Mouse (Mus musculus) neutrophil, adult 5-6 weeks (primary cell): Measurements from ENCODE around the gene Kctd4. TPM values are rescaled to one million over a fixed set of nuclear protein-coding genes. Genes with fewer than 3 reads are reported as not detected.

Experiments used
- ATAC-seq: fragments of 151-379, 151-347 bp; 2 replicates; pipeline ENCODE4 v1.8.0; 2017; ENCODE audit warnings: mild to moderate bottlenecking, moderate TSS enrichment; ENCODE audit not compliant: insufficient number of reproducible peaks, poor library complexity, low FRiP score, severe bottlenecking; ENCODE audit errors: extremely low read depth
- total RNA-seq: library from RNA; stranded (forward); fragments of 200-1000 nt; gene quantifications from 2 replicates; pipeline ENCODE4 v1.2.3, GENCODE M21; 2017

Gene Kctd4
- total RNA-seq, 1 experiment from 2014 or later: 0.58 TPM

GRCm38 (mm10) chr14:75985112-75985511, 30.3 kb downstream of the Kctd4 start:
- no peak for ATAC-seq

GRCm38 (mm10) chr14:75986878-75987483, 32.2 kb downstream of the Kctd4 start:
- no peak for ATAC-seq

- no peak for ATAC-seq
These were observed 34.4 kb downstream of the Kctd4 start for GRCm38 (mm10) chr14:75989168-75989567.

- no peak for ATAC-seq
These were observed 36.1 kb downstream of the Kctd4 start for GRCm38 (mm10) chr14:75990936-75991335.

- no peak for ATAC-seq
These were observed 37.6 kb downstream of the Kctd4 start for GRCm38 (mm10) chr14:75992371-75992770.

GRCm38 (mm10) chr14:75998082-75998481, 43.3 kb downstream of the Kctd4 start:
- no peak for ATAC-seq

GRCm38 (mm10) chr14:76001781-76002180, 47.0 kb downstream of the Kctd4 start:
- ATAC-seq: no peak

- ATAC-seq: no peak
These were observed 50.2 kb downstream of the Kctd4 start for GRCm38 (mm10) chr14:76005011-76005410.

- no peak for ATAC-seq
These were observed 53.4 kb downstream of the Kctd4 start for GRCm38 (mm10) chr14:76008174-76008573.

- no peak for ATAC-seq
These were observed 54.4 kb downstream of the Kctd4 start for GRCm38 (mm10) chr14:76009185-76009584.

GRCm38 (mm10) chr14:76010102-76011061, 55.6 kb downstream of the Kctd4 start, which contains the start of gene Gtf2f2:
Gene Gtf2f2, minus strand, starts transcription at chr14:76010865.
- ATAC-seq: peak; percentile 83

GRCm38 (mm10) chr14:76011062-76011457, 56.3 kb downstream of the Kctd4 start:
- no peak for ATAC-seq

GRCm38 (mm10) chr14:76014331-76014730, 59.5 kb downstream of the Kctd4 start:
- no peak for ATAC-seq

Other genes with a start within 250 kb of the Kctd4 start
- gene Cog3, start 200.5 kb upstream of the Kctd4 start, total RNA-seq: 41.1 and 41.4 TPM in 2 replicates
- gene Slc25a30, start 168.0 kb upstream of the Kctd4 start, total RNA-seq: 46.4 and 50.7 TPM in 2 replicates
- 1,381 and 1,390 TPM in 2 replicates for gene Tpt1, start 109.9 kb upstream of the Kctd4 start, total RNA-seq
- gene Gtf2f2, start 55.9 kb downstream of the Kctd4 start, total RNA-seq: 25.4 and 34.4 TPM in 2 replicates
- 28.0 and 28.1 TPM in 2 replicates for gene Gpalpp1, start 155.8 kb downstream of the Kctd4 start, total RNA-seq
- 8.5 and 8.6 TPM in 2 replicates for gene Nufip1, start 155.9 kb downstream of the Kctd4 start, total RNA-seq